Mouse (Mus musculus): Measurements from ENCODE around the gene Ranbp17. TPM values are rescaled to one million over a fixed set of nuclear protein-coding genes. Genes with fewer than 3 reads are reported as not detected.

Ranbp17 gene
- polyA plus RNA-seq (2014; fragmentation: Illumina TruSeq; extraction: RNeasy Lipid Tissue Mini Kit (QIAGEN cat#74804); ENCODE audit: insufficient read depth, low read depth, low replicate concordance), result 0.32 TPM

GRCm38 (mm10) chr11:33513376-33513991 lies at the start of gene Ranbp17:
Ranbp17 (minus strand) TSS chr11:33513746.

GRCm38 (mm10) chr11:33276637-33277036 lies 236.9 kb downstream of the Ranbp17 start, which contains the start of gene Gm12117:
Gm12117 (minus strand) TSS chr11:33276737.

DNA sequence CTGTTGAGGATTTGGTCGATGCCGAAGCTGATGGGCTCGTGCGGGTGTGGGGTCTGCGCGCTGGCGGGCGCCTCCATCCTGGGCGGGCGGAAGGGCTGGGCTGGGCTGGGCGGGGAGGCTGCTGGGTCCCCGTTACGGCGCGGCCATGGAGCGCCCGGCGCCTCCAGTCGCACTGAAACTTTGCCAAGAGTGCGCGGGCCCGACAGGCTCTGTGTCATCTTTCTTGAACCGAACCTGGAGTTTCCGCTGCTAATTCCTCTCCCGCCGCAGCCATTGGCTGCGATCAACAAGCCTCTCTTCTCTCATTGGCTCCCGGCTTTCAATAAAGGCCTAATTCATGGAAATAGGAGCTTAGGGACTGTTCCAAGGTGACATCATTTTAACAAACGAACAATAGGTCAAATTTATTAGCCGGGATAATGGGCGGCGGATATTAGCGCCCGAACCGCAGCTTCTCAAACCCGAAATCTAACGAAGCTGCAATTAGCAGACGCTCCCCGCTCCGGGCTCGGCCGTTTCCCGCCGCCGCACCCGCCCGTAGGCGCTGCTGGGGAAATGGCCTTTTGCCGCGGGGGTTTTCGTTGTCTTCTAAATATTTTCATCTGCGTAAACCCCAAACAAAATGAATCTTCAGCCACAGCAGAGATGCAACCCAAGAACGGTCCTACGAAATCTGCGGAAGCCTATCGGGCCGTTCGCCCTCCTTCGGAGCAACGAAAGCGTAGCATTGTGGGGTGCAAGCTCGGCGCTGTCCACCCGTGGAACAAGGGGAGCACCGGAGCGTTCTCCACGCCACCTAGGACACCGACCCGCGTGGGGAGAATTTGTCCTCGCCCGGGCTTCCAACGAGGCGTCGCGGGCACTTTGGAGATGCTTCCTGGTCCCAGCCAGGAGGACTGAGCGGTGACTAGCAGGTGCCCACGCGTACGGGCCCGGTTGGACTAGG lies 309.9 kb downstream of the Ranbp17 start, which contains the start of gene Tlx3:
Gene Tlx3 (minus strand): TSS at position 207 of the 946 bp plus-strand sequence.

DNA sequence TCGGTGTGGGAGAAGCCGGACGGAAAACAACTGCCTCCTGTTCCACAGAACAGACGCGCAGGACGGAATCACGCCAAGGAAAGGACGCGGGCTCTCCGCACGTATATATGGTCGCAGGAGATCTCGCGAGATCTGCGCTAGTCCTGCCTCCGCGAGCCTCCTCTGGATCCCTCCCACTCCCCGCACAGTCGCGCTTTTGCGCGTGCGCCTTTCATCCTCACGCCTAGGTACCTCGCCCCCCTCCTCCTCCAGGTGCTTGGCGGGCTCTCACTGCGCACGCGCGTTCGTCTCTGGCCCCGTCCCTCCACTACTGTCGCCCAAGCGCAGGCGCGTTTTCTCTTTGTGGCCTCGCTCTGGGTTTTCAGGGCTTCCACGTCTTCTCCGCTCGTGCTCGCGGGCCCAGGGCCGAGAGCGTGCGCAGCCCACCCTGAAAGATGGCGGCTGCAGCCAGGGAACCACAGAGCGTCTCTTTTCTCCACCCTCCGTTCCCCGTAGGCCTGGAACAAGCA lies 350.5 kb downstream of the Ranbp17 start, which contains the start of gene Npm1:
Gene Npm1 (minus strand): TSS at position 209 of the 509 bp plus-strand sequence.

Other genes starting within 250 kb of the Ranbp17 start
- gene Gm12117, start 237.0 kb downstream of the Ranbp17 start, polyA plus RNA-seq (2014; fragmentation: Illumina TruSeq; extraction: RNeasy Lipid Tissue Mini Kit (QIAGEN cat#74804); ENCODE audit: insufficient read depth, low read depth, low replicate concordance), result not detected
- 30.3 TPM for gene Gabrp, start 65.2 kb upstream of the Ranbp17 start, polyA plus RNA-seq (2014; fragmentation: Illumina TruSeq; extraction: RNeasy Lipid Tissue Mini Kit (QIAGEN cat#74804); ENCODE audit: insufficient read depth, low read depth, low replicate concordance)
- not detected for gene D130052B06Rik, start 85.6 kb upstream of the Ranbp17 start, polyA plus RNA-seq (2014; fragmentation: Illumina TruSeq; extraction: RNeasy Lipid Tissue Mini Kit (QIAGEN cat#74804); ENCODE audit: insufficient read depth, low read depth, low replicate concordance)

Measured in lung, adult 10 weeks (tissue).